Mouse (Mus musculus) erythroblast, embryonic 14.5 days (primary cell): ENCODE results near the gene Mrpl45. TPM values are rescaled to one million over a fixed set of nuclear protein-coding genes. Genes with fewer than 3 reads are reported as not detected.
A peak's percentile ranks its signal among the peaks of the same experiment; 100 is the strongest.
"Not testable (repeated sequence)": the region's sequence is repeated elsewhere in the genome, so short reads cannot be mapped to it uniquely, and the experiment has no call there.

Source experiments
- H3K27me3 ChIP-seq: 2 replicates; pipeline ENCODE4 v1.6.1; 2012; ENCODE audit warnings: inconsistent platforms; ENCODE audit not compliant: control insufficient read depth
- H3K36me3 ChIP-seq: 2 replicates; pipeline ENCODE4 v1.6.1; 2012; ENCODE audit warnings: mild to moderate bottlenecking, inconsistent platforms; ENCODE audit not compliant: control insufficient read depth
- H3K4me1 ChIP-seq: 2 replicates; pipeline ENCODE4 v1.6.1; 2012; ENCODE audit warnings: inconsistent platforms; ENCODE audit not compliant: control insufficient read depth
- H3K4me3 ChIP-seq: replicated peaks from 2 replicates; pipeline ENCODE3; 2012; ENCODE audit warnings: moderate library complexity, mild to moderate bottlenecking, inconsistent platforms
- H3K9me3 ChIP-seq: 2 replicates; pipeline ENCODE4 v1.6.1; 2012; ENCODE audit warnings: low read length, inconsistent platforms, mixed read lengths; ENCODE audit not compliant: control insufficient read depth
- GATA1 ChIP-seq: IDR thresholded peaks from 2 replicates; pipeline ENCODE4 v1.6.1; 2012; ENCODE audit warnings: low read length, inconsistent platforms, mixed read lengths
- TAL1 ChIP-seq: IDR thresholded peaks from 3 replicates; pipeline ENCODE4 v1.6.1; 2012; ENCODE audit warnings: low read length, inconsistent platforms, mixed read lengths
- polyA plus RNA-seq: library from polyadenylated mRNA; stranded (reverse); fragments of >175 nt; gene quantifications from 2 replicates; pipeline ENCODE4 v1.2.3, GENCODE M21; 2012

The Mrpl45 gene
- polyA plus RNA-seq = 0.43 and 0.55 TPM in 2 replicates

GRCm38 (mm10) chr11:97315504-97316503, at the start of gene Mrpl45:
Gene Mrpl45, plus strand, starts transcription at chr11:97315716.
- Histone ChIP-seq H3K27me3 (peaks cover 16% of the 10 kb centered on the region), H3K9me3 (no peaks in the 10 kb centered on the region), H3K36me3 (peaks cover 11% of the 10 kb centered on the region), H3K4me3 (peak within 1 kb of the TSS; percentile 88), H3K4me1 (peaks cover 22% of the 10 kb centered on the region)
- TF ChIP-seq GATA1 = no peak

- H3K9me3 ChIP-seq, H3K4me3 ChIP-seq, H3K27me3 ChIP-seq, H3K36me3 ChIP-seq, H3K4me1 ChIP-seq: not testable (repeated sequence)
Measured at GRCm38 (mm10) chr11:97266544-97266943, 49.0 kb upstream of the Mrpl45 start.

DNA sequence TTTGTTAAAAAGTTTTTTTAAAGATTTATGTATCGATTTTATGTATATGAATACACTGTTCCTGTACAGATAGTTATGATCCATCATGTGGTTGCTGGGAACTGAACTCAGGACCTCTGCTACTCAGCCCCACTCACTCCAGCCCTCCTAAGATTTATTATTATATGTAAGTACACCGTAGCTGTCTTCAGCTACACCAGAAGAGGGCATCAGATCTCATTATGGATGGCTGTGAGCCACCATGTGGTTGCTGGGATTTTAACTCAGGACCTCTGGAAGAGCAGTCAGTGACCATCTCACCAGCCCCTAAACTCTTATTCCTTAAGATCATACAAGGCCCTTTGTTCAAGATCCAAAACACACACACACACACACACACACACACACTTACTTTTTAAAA, 45.5 kb upstream of the Mrpl45 start:
- not testable (repeated sequence) for H3K4me3 ChIP-seq, H3K27me3 ChIP-seq, H3K36me3 ChIP-seq, H3K9me3 ChIP-seq, H3K4me1 ChIP-seq

GRCm38 (mm10) chr11:97272835-97273234, 42.7 kb upstream of the Mrpl45 start:
- Histone ChIP-seq H3K4me3 (no peak overlapping the region), H3K9me3 (no peaks in the 10 kb centered on the region), H3K36me3 (no peaks in the 10 kb centered on the region), H3K4me1 (peaks cover under 1% of the 10 kb centered on the region), H3K27me3 (no peaks in the 10 kb centered on the region)
- no peak for TF ChIP-seq TAL1
- TF ChIP-seq GATA1 = no peak

GRCm38 (mm10) chr11:97273613-97274012, 41.9 kb upstream of the Mrpl45 start:
- H3K9me3 ChIP-seq = no peaks in the 10 kb centered on the region
- peaks cover 5% of the 10 kb centered on the region for H3K4me1 ChIP-seq

GRCm38 (mm10) chr11:97274947-97275346, 40.6 kb upstream of the Mrpl45 start:
- not testable (repeated sequence) for H3K27me3 ChIP-seq, H3K36me3 ChIP-seq, H3K4me3 ChIP-seq, H3K9me3 ChIP-seq
- peaks cover 18% of the 10 kb centered on the region for H3K4me1 ChIP-seq

More at GRCm38 (mm10) chr11:97273613-97274012, 41.9 kb upstream of the Mrpl45 start:
- TF ChIP-seq TAL1 (no peak), GATA1 (no peak)
- no peaks in the 10 kb centered on the region for H3K36me3 ChIP-seq
- no peaks in the 10 kb centered on the region for H3K27me3 ChIP-seq
- H3K4me3 ChIP-seq = no peak overlapping the region

GRCm38 (mm10) chr11:97275349-97275748, 40.2 kb upstream of the Mrpl45 start:
- Histone ChIP-seq H3K27me3 (no peaks in the 10 kb centered on the region), H3K4me1 (peaks cover 20% of the 10 kb centered on the region), H3K36me3 (no peaks in the 10 kb centered on the region), H3K9me3 (no peaks in the 10 kb centered on the region), H3K4me3 (no peak overlapping the region)
- TF ChIP-seq TAL1 = no peak
- no peak for TF ChIP-seq GATA1

DNA sequence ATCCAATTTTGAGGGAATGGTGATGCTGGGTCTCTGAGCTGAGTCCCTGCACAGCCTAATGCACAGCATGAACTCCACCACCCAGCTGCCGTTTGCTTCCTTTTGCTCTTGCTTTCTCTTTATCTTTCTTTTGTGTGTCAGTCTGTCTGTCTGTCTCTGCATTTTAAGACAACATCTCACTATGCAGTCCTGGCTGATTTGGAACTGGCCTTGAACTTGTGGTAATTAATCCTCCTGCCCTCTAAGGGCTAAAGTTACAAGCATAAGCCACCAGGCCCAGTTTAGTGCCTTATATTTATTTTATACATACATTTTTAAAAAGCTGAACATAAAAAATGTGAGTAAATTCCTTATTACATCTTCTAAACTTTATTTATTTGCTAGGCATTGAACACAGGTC, 39.5 kb upstream of the Mrpl45 start:
- Histone ChIP-seq H3K4me1 (peaks cover 25% of the 10 kb centered on the region), H3K27me3 (no peaks in the 10 kb centered on the region), H3K4me3 (no peak overlapping the region), H3K9me3 (no peaks in the 10 kb centered on the region), H3K36me3 (no peaks in the 10 kb centered on the region)
- TF ChIP-seq GATA1 (no peak), TAL1 (no peak)

DNA sequence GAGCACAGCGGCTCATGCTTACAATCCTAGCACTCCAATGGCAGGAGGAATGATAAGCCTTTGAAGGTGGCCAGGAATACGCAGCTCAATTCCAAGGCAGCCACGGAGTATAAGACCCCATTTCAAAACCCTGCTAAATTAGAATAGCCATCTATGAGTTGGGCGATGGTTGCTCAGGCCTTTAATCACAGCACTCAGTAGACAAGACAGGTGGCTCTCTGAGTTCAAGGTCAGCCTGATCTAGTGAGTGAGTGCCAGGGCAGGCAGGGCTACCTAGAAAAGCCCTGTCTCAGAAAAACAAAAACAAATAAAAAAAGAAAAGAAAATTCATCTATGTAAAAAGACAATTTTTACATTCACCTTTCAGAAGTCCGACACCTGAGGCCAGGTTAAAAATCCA, 38.4 kb upstream of the Mrpl45 start:
- H3K27me3 ChIP-seq = no peaks in the 10 kb centered on the region
- H3K36me3 ChIP-seq = no peaks in the 10 kb centered on the region
- no peaks in the 10 kb centered on the region for H3K9me3 ChIP-seq
- no peak overlapping the region for H3K4me3 ChIP-seq
- TF ChIP-seq GATA1 (no peak), TAL1 (no peak)
- H3K4me1 ChIP-seq = peaks cover 31% of the 10 kb centered on the region

- Histone ChIP-seq H3K27me3 (no peaks in the 10 kb centered on the region), H3K9me3 (no peaks in the 10 kb centered on the region), H3K36me3 (no peaks in the 10 kb centered on the region), H3K4me1 (peaks cover 31% of the 10 kb centered on the region), H3K4me3 (no peak overlapping the region)
- TF ChIP-seq TAL1 (no peak), GATA1 (no peak)
Measured at GRCm38 (mm10) chr11:97278456-97278855, 37.1 kb upstream of the Mrpl45 start.
